Mouse (Mus musculus): Measurements from ENCODE around the gene Frem1. TPM values are rescaled to one million over a fixed set of nuclear protein-coding genes. Genes with fewer than 3 reads are reported as not detected.

The Frem1 gene
- polyA plus RNA-seq, 1 experiment from 2014 or later: 11.7 TPM

- Histone ChIP-seq H3K36me3 (ENCODE audit: control insufficient read depth, insufficient read depth, low read length) (no peaks in the 10 kb centered on the region), H3K4me2 (ENCODE audit: low read depth, low read length) (no peak overlapping the region), H3K27me3 (ENCODE audit: control insufficient read depth, insufficient read depth, low read length) (no peaks in the 10 kb centered on the region), H3K9ac (ENCODE audit: low read length) (no peak overlapping the region), H3K9me3 (replicated peaks; ENCODE audit: control insufficient read depth, low read length) (no peaks in the 10 kb centered on the region), H3K4me3 (replicated peaks; ENCODE audit: low read length) (no peak overlapping the region), H3K4me1 (ENCODE audit: control insufficient read depth, insufficient read depth, low read length) (peaks cover 6% of the 10 kb centered on the region; the same call in 1 of the 2 replicates), H3K27ac (ENCODE audit: low read length) (no peak overlapping the region)
- no peak for ATAC-seq (ENCODE audit: insufficient read depth, low FRiP score)
- WGBS: 61% methylated on average over 2 of the region's 2 CpGs
Observed at GRCm38 (mm10) chr4:82918625-82919024, 133.5 kb downstream of the Frem1 start.

GRCm38 (mm10) chr4:82916678-82917050 lies 135.5 kb downstream of the Frem1 start:
- H3K4me2 ChIP-seq (ENCODE audit: low read depth, low read length): no peak overlapping the region
- no peak overlapping the region for H3K4me3 ChIP-seq (replicated peaks; ENCODE audit: low read length)
- WGBS: 56% methylated on average over 5 of the region's 5 CpGs
- H3K27ac ChIP-seq (ENCODE audit: low read length): no peak overlapping the region
- H3K27me3 ChIP-seq (ENCODE audit: control insufficient read depth, insufficient read depth, low read length): no peaks in the 10 kb centered on the region
- H3K9me3 ChIP-seq (replicated peaks; ENCODE audit: control insufficient read depth, low read length): no peaks in the 10 kb centered on the region
- no peak overlapping the region for H3K9ac ChIP-seq (ENCODE audit: low read length)
- no peaks in the 10 kb centered on the region for H3K36me3 ChIP-seq (ENCODE audit: control insufficient read depth, insufficient read depth, low read length)
- H3K4me1 ChIP-seq (ENCODE audit: control insufficient read depth, insufficient read depth, low read length): peaks cover 6% of the 10 kb centered on the region; the same call in 1 of the 2 replicates
- no peak for ATAC-seq (ENCODE audit: insufficient read depth, low FRiP score)

- Histone ChIP-seq H3K4me1 (ENCODE audit: control insufficient read depth, insufficient read depth, low read length) (peaks cover 6% of the 10 kb centered on the region; the same call in 1 of the 2 replicates), H3K27me3 (ENCODE audit: control insufficient read depth, insufficient read depth, low read length) (no peaks in the 10 kb centered on the region), H3K27ac (ENCODE audit: low read length) (peak overlapping the region; percentile 3; the same call in 1 of the 2 replicates), H3K9ac (ENCODE audit: low read length) (no peak overlapping the region), H3K4me2 (ENCODE audit: low read depth, low read length) (no peak overlapping the region), H3K4me3 (replicated peaks; ENCODE audit: low read length) (no peak overlapping the region), H3K9me3 (replicated peaks; ENCODE audit: control insufficient read depth, low read length) (no peaks in the 10 kb centered on the region), H3K36me3 (ENCODE audit: control insufficient read depth, insufficient read depth, low read length) (no peaks in the 10 kb centered on the region)
- WGBS: 48% methylated on average over 14 of the region's 14 CpGs
- no peak for ATAC-seq (ENCODE audit: insufficient read depth, low FRiP score)
Observed at GRCm38 (mm10) chr4:82916003-82916677, 136.0 kb downstream of the Frem1 start.

GRCm38 (mm10) chr4:82915576-82915975 lies 136.6 kb downstream of the Frem1 start:
- no peak overlapping the region for H3K9ac ChIP-seq (ENCODE audit: low read length)
- no peak overlapping the region for H3K4me3 ChIP-seq (replicated peaks; ENCODE audit: low read length)
- H3K27ac ChIP-seq (ENCODE audit: low read length): no peak overlapping the region; the same call in 1 of the 2 replicates
- peak; percentile 33; the same call in 1 of the 2 replicates for ATAC-seq (ENCODE audit: insufficient read depth, low FRiP score)
- 41% methylated on average over 7 of the region's 7 CpGs for WGBS
- peaks cover 2% of the 10 kb centered on the region; the same call in 1 of the 2 replicates for H3K4me1 ChIP-seq (ENCODE audit: control insufficient read depth, insufficient read depth, low read length)
- H3K27me3 ChIP-seq (ENCODE audit: control insufficient read depth, insufficient read depth, low read length): no peaks in the 10 kb centered on the region
- no peaks in the 10 kb centered on the region for H3K36me3 ChIP-seq (ENCODE audit: control insufficient read depth, insufficient read depth, low read length)
- H3K4me2 ChIP-seq (ENCODE audit: low read depth, low read length): no peak overlapping the region
- H3K9me3 ChIP-seq (replicated peaks; ENCODE audit: control insufficient read depth, low read length): no peaks in the 10 kb centered on the region

- Histone ChIP-seq H3K27ac (ENCODE audit: low read length) (no peak overlapping the region), H3K4me2 (ENCODE audit: low read depth, low read length) (no peak overlapping the region), H3K9ac (ENCODE audit: low read length) (no peak overlapping the region), H3K4me3 (replicated peaks; ENCODE audit: low read length) (no peak overlapping the region), H3K9me3 (replicated peaks; ENCODE audit: control insufficient read depth, low read length) (no peaks in the 10 kb centered on the region), H3K4me1 (ENCODE audit: control insufficient read depth, insufficient read depth, low read length) (no peaks in the 10 kb centered on the region), H3K27me3 (ENCODE audit: control insufficient read depth, insufficient read depth, low read length) (no peaks in the 10 kb centered on the region), H3K36me3 (ENCODE audit: control insufficient read depth, insufficient read depth, low read length) (no peaks in the 10 kb centered on the region)
- WGBS: 80% methylated on average over 11 of the region's 11 CpGs
- ATAC-seq (ENCODE audit: insufficient read depth, low FRiP score): no peak
Observed at GRCm38 (mm10) chr4:82914601-82915143, 137.5 kb downstream of the Frem1 start.

- H3K36me3 ChIP-seq (ENCODE audit: control insufficient read depth, insufficient read depth, low read length): no peaks in the 10 kb centered on the region
Observed at GRCm38 (mm10) chr4:82895227-82895626, 156.9 kb downstream of the Frem1 start.

GRCm38 (mm10) chr4:82892247-82892646 lies 159.9 kb downstream of the Frem1 start:
- Histone ChIP-seq H3K9ac (ENCODE audit: low read length) (no peak overlapping the region), H3K4me2 (ENCODE audit: low read depth, low read length) (no peak overlapping the region), H3K27me3 (ENCODE audit: control insufficient read depth, insufficient read depth, low read length) (no peaks in the 10 kb centered on the region), H3K36me3 (ENCODE audit: control insufficient read depth, insufficient read depth, low read length) (no peaks in the 10 kb centered on the region), H3K4me3 (replicated peaks; ENCODE audit: low read length) (no peak overlapping the region), H3K27ac (ENCODE audit: low read length) (peak overlapping the region; percentile 64; the same call in 1 of the 2 replicates), H3K4me1 (ENCODE audit: control insufficient read depth, insufficient read depth, low read length) (no peaks in the 10 kb centered on the region), H3K9me3 (replicated peaks; ENCODE audit: control insufficient read depth, low read length) (no peaks in the 10 kb centered on the region)
- ATAC-seq (ENCODE audit: insufficient read depth, low FRiP score): no peak
- 84% methylated on average over 5 of the region's 5 CpGs for WGBS

More at GRCm38 (mm10) chr4:82895227-82895626, 156.9 kb downstream of the Frem1 start:
- no peak overlapping the region for H3K4me3 ChIP-seq (replicated peaks; ENCODE audit: low read length)
- no peaks in the 10 kb centered on the region for H3K9me3 ChIP-seq (replicated peaks; ENCODE audit: control insufficient read depth, low read length)
- 67% methylated on average over 10 of the region's 10 CpGs for WGBS
- no peak overlapping the region for H3K27ac ChIP-seq (ENCODE audit: low read length)
- no peak overlapping the region for H3K4me2 ChIP-seq (ENCODE audit: low read depth, low read length)
- no peaks in the 10 kb centered on the region for H3K27me3 ChIP-seq (ENCODE audit: control insufficient read depth, insufficient read depth, low read length)
- H3K4me1 ChIP-seq (ENCODE audit: control insufficient read depth, insufficient read depth, low read length): no peaks in the 10 kb centered on the region
- H3K9ac ChIP-seq (ENCODE audit: low read length): no peak overlapping the region
- ATAC-seq (ENCODE audit: insufficient read depth, low FRiP score): no peak

- Histone ChIP-seq H3K9ac (ENCODE audit: low read length) (no peak overlapping the region), H3K4me3 (replicated peaks; ENCODE audit: low read length) (no peak overlapping the region), H3K4me2 (ENCODE audit: low read depth, low read length) (no peak overlapping the region), H3K9me3 (replicated peaks; ENCODE audit: control insufficient read depth, low read length) (no peaks in the 10 kb centered on the region), H3K27ac (ENCODE audit: low read length) (peak overlapping the region; percentile 64; the same call in 1 of the 2 replicates), H3K36me3 (ENCODE audit: control insufficient read depth, insufficient read depth, low read length) (no peaks in the 10 kb centered on the region), H3K27me3 (ENCODE audit: control insufficient read depth, insufficient read depth, low read length) (no peaks in the 10 kb centered on the region), H3K4me1 (ENCODE audit: control insufficient read depth, insufficient read depth, low read length) (no peaks in the 10 kb centered on the region)
- WGBS: 56% methylated on average over 2 of the region's 2 CpGs
- ATAC-seq (ENCODE audit: insufficient read depth, low FRiP score): no peak
Observed at GRCm38 (mm10) chr4:82891566-82891965, 160.6 kb downstream of the Frem1 start.

GRCm38 (mm10) chr4:82891049-82891448 lies 161.1 kb downstream of the Frem1 start:
- 42% methylated on average over 7 of the region's 7 CpGs for WGBS
- Histone ChIP-seq H3K9me3 (replicated peaks; ENCODE audit: control insufficient read depth, low read length) (no peaks in the 10 kb centered on the region), H3K4me2 (ENCODE audit: low read depth, low read length) (no peak overlapping the region), H3K36me3 (ENCODE audit: control insufficient read depth, insufficient read depth, low read length) (no peaks in the 10 kb centered on the region), H3K9ac (ENCODE audit: low read length) (no peak overlapping the region), H3K27me3 (ENCODE audit: control insufficient read depth, insufficient read depth, low read length) (no peaks in the 10 kb centered on the region), H3K4me1 (ENCODE audit: control insufficient read depth, insufficient read depth, low read length) (no peaks in the 10 kb centered on the region), H3K4me3 (replicated peaks; ENCODE audit: low read length) (no peak overlapping the region), H3K27ac (ENCODE audit: low read length) (peak overlapping the region; percentile 77)
- peak; percentile 80; the same call in 1 of the 2 replicates for ATAC-seq (ENCODE audit: insufficient read depth, low FRiP score)
